8 mouse cellular contexts compared by ENCODE assay signal in genomic region chr11:77793238-77793930, GRCm38 (mm10). TPM values are rescaled to one million over a fixed set of nuclear protein-coding genes. Genes with fewer than 3 reads are reported as not detected.
DNase-seq lines count a peak whose midpoint lies in the region; ATAC-seq and TF ChIP-seq lines count a peak whose summit lies in the region.

No protein-coding gene starts in this region.

- peak; percentile 98 for TF ChIP-seq CTCF in C2C12 (IDR thresholded peaks at IDR 0.05; ENCODE audit: control insufficient read depth, insufficient read depth, insufficient read length)
- TF ChIP-seq CTCF in brain, embryonic 14.5 days (IDR thresholded peaks at IDR 0.05; ENCODE audit: borderline replicate concordance, extremely low read depth, insufficient read depth, insufficient read length): peak; percentile 100

- peak overlapping the region; percentile 80 for H3K4me2 ChIP-seq in heart, embryonic 13.5 days
- peak overlapping the region; percentile 75 for H3K4me2 ChIP-seq in liver, embryonic 12.5 days
- peak overlapping the region; percentile 66 for H3K4me2 ChIP-seq in stomach, embryonic 15.5 days

- peaks cover 24% of the 10 kb centered on the region for H3K79me3 ChIP-seq in C2C12 (ENCODE audit: low read depth)

- H3K36me3 ChIP-seq in C2C12 (ENCODE audit: control insufficient read depth, insufficient read depth): peaks cover 9% of the 10 kb centered on the region
- H3K36me3 ChIP-seq in erythroblast, embryonic 14.5 days (ENCODE audit: control insufficient read depth): peaks cover 33% of the 10 kb centered on the region
- H3K36me3 ChIP-seq in heart, embryonic 13.5 days: no peaks in the 10 kb centered on the region
- H3K36me3 ChIP-seq in liver, embryonic 12.5 days: no peaks in the 10 kb centered on the region; the same call in 1 of the 2 replicates
- H3K36me3 ChIP-seq in stomach, embryonic 15.5 days: no peaks in the 10 kb centered on the region

- TF ChIP-seq POLR2A in brain, embryonic 14.5 days (IDR thresholded peaks at IDR 0.05; ENCODE audit: borderline replicate concordance, extremely low read depth, insufficient read depth, insufficient read length, poor library complexity, severe bottlenecking): peak; percentile 16; the same call in 1 of the 2 replicates

- H3K9me3 ChIP-seq in erythroblast, embryonic 14.5 days (ENCODE audit: control insufficient read depth, low read length): no peaks in the 10 kb centered on the region
- no peaks in the 10 kb centered on the region for H3K9me3 ChIP-seq in heart, embryonic 13.5 days
- no peaks in the 10 kb centered on the region for H3K9me3 ChIP-seq in liver, embryonic 12.5 days (replicated peaks)
- H3K9me3 ChIP-seq in stomach, embryonic 15.5 days: no peaks in the 10 kb centered on the region

- H3K27me3 ChIP-seq in C2C12 (ENCODE audit: control insufficient read depth, insufficient read depth, insufficient read length): no peaks in the 10 kb centered on the region
- H3K27me3 ChIP-seq in erythroblast, embryonic 14.5 days (ENCODE audit: control insufficient read depth): no peaks in the 10 kb centered on the region
- no peaks in the 10 kb centered on the region for H3K27me3 ChIP-seq in heart, embryonic 13.5 days (replicated peaks)
- H3K27me3 ChIP-seq in liver, embryonic 12.5 days (replicated peaks): no peaks in the 10 kb centered on the region
- no peaks in the 10 kb centered on the region for H3K27me3 ChIP-seq in stomach, embryonic 15.5 days (replicated peaks)

- H3K79me2 ChIP-seq in C2C12 (ENCODE audit: control insufficient read depth, insufficient read depth): peaks cover 96% of the 10 kb centered on the region

- peak; percentile 98 for DNase-seq in brain, embryonic 14.5 days (ENCODE audit: low read depth)
- peak; percentile 98 for DNase-seq in kidney, postnatal 10 days
- DNase-seq in natural killer cell, adult 2 months (ENCODE audit: low spot score in 2 of 2): peak; percentile 98

- peak overlapping the region; percentile 81 for H3K27ac ChIP-seq in heart, embryonic 13.5 days (replicated peaks)
- peak overlapping the region; percentile 84 for H3K27ac ChIP-seq in liver, embryonic 12.5 days
- peak overlapping the region; percentile 53 for H3K27ac ChIP-seq in stomach, embryonic 15.5 days

- peak overlapping the region; percentile 14 for H3K4me3 ChIP-seq in C2C12 (ENCODE audit: insufficient read depth, poor library complexity, severe bottlenecking)
- peak overlapping the region; percentile 64 for H3K4me3 ChIP-seq in erythroblast, embryonic 14.5 days (replicated peaks)
- peak overlapping the region; percentile 58 for H3K4me3 ChIP-seq in heart, embryonic 13.5 days
- peak overlapping the region; percentile 59 for H3K4me3 ChIP-seq in liver, embryonic 12.5 days
- H3K4me3 ChIP-seq in stomach, embryonic 15.5 days (replicated peaks): peak overlapping the region; percentile 42

- peak; percentile 77; the same call in 1 of the 2 replicates for ATAC-seq in heart, embryonic 13.5 days (ENCODE audit: extremely low read depth, insufficient number of reproducible peaks, low FRiP score, low TSS enrichment)
- ATAC-seq in liver, embryonic 12.5 days: peak; percentile 83
- peak; percentile 91 for ATAC-seq in stomach, embryonic 15.5 days (ENCODE audit: insufficient read depth, low FRiP score, low read depth)

- peak overlapping the region; percentile 82 for H3K9ac ChIP-seq in heart, embryonic 13.5 days
- H3K9ac ChIP-seq in liver, embryonic 12.5 days: peak overlapping the region; percentile 74
- H3K9ac ChIP-seq in stomach, embryonic 15.5 days: peak overlapping the region; percentile 27

- peak overlapping the region; percentile 71 for H3ac ChIP-seq in C2C12 (ENCODE audit: control insufficient read depth, insufficient read length, low read depth)

- WGBS in heart, embryonic 13.5 days: 5% methylated on average over 19 of the region's 19 CpGs
- 2% methylated on average over 19 of the region's 19 CpGs for WGBS in liver, embryonic 12.5 days (ENCODE audit: insufficient replicate concordance)
- WGBS in stomach, embryonic 15.5 days: 4% methylated on average over 19 of the region's 19 CpGs

- peaks cover 55% of the 10 kb centered on the region for H3K4me1 ChIP-seq in erythroblast, embryonic 14.5 days (ENCODE audit: control insufficient read depth)
- H3K4me1 ChIP-seq in heart, embryonic 13.5 days: peaks cover 44% of the 10 kb centered on the region
- peaks cover 55% of the 10 kb centered on the region for H3K4me1 ChIP-seq in liver, embryonic 12.5 days
- peaks cover 24% of the 10 kb centered on the region for H3K4me1 ChIP-seq in stomach, embryonic 15.5 days

TF ChIP-seq in C2C12, 6 proteins besides CTCF, POLR2A, EP300 and RAD21:
- TF ChIP-seq MAX (IDR thresholded peaks at IDR 0.05) (peak; percentile 66), FOSL1 (IDR thresholded peaks at IDR 0.05; ENCODE audit: insufficient read depth, low read length, poor library complexity, severe bottlenecking) (no peak), MYOD1 (IDR thresholded peaks at IDR 0.05; ENCODE audit: control insufficient read depth, insufficient read length, low read depth) (no peak), MYOG (IDR thresholded peaks at IDR 0.05; ENCODE audit: control insufficient read depth, extremely low read depth, insufficient read length) (no peak), CEBPB (IDR thresholded peaks at IDR 0.05; ENCODE audit: low read depth) (no peak)

RNA-seq across cellular contexts. Expression of gene Gm10277, which starts 5.8 kb away (rescaled TPM):
- polyA plus RNA-seq in C2C12 (2012; fragmentation: generic; extraction: Trizol): 0.33 TPM
- polyA plus RNA-seq in brain, embryonic 14.5 days (2012; rRNA removed): not detected in 2 replicates
- polyA plus RNA-seq in erythroblast, embryonic 14.5 days (2012): not detected in 2 replicates
- polyA plus RNA-seq in heart, embryonic 13.5 days (2015; fragmentation: Nextera tagmentation; extraction: Ambion mirVana): 1.1 and 1.3 TPM in 2 replicates
- 1.2 and 1.6 TPM in 2 replicates for polyA plus RNA-seq in liver, embryonic 12.5 days (2016; fragmentation: Nextera tagmentation; extraction: Ambion mirVana)
- 1.5 and 1.6 TPM in 2 replicates for polyA plus RNA-seq in stomach, embryonic 15.5 days (2015; fragmentation: Nextera tagmentation; extraction: Ambion mirVana)

RNA-seq across cellular contexts. Expression of gene Myo18a, which starts 30.3 kb away (rescaled TPM):
- 57.0 TPM for polyA plus RNA-seq in C2C12 (2012; fragmentation: generic; extraction: Trizol)
- polyA plus RNA-seq in brain, embryonic 14.5 days (2012; rRNA removed): 45.6 and 67.3 TPM in 2 replicates
- 5.1 and 7.7 TPM in 2 replicates for polyA plus RNA-seq in erythroblast, embryonic 14.5 days (2012)
- polyA plus RNA-seq in heart, embryonic 13.5 days (2015; fragmentation: Nextera tagmentation; extraction: Ambion mirVana): 94.9 and 100.0 TPM in 2 replicates
- 28.8 and 30.3 TPM in 2 replicates for polyA plus RNA-seq in liver, embryonic 12.5 days (2016; fragmentation: Nextera tagmentation; extraction: Ambion mirVana)
- 29.7 and 29.9 TPM in 2 replicates for polyA plus RNA-seq in stomach, embryonic 15.5 days (2015; fragmentation: Nextera tagmentation; extraction: Ambion mirVana)

Comparison
In these comparisons a context has a peak if more than half of its experiments do, and no peak if none do; other contexts are left out.
1. Peak in every context shown above with its lines: DNase-seq, ATAC-seq, H3K4me3 ChIP-seq and H3K27ac ChIP-seq.
2. H3K4me3 ChIP-seq: peak in every context shown above with its lines; median percentile 64 in erythroblast, embryonic 14.5 days; 59 in liver, embryonic 12.5 days; 58 in heart, embryonic 13.5 days; 42 in stomach, embryonic 15.5 days; 14 in C2C12.
3. H3K9ac ChIP-seq: peak in every context shown above with its lines; median percentile 82 in heart, embryonic 13.5 days; 74 in liver, embryonic 12.5 days; 27 in stomach, embryonic 15.5 days.